In genomic region chr10:120512946-120513345, GRCm38 (mm10) we compare ENCODE assay signal across 34 mouse cellular contexts. TPM values are rescaled to one million over a fixed set of nuclear protein-coding genes. Genes with fewer than 3 reads are reported as not detected.
A peak's percentile ranks its signal among the peaks of the same experiment; 100 is the strongest.
DNase-seq lines count a peak whose midpoint lies in the region; ATAC-seq and TF ChIP-seq lines count a peak whose summit lies in the region.
"Had no signal": no experiment of that assay in that cellular context is flagged by ENCODE, and none has a peak within 500 bp of the region (broad histone marks: within the 10 kb centered on the region; RNA-seq: fewer than 3 reads in every experiment).

No protein-coding gene starts in this region.

- intact Hi-C loops in heart, adult 2 months (cut with DNase I): no loop called here

- H3K27me3 ChIP-seq in heart, adult 2 months (ENCODE audit: control insufficient read depth, insufficient read depth, low read length): no peaks in the 10 kb centered on the region
- H3K27me3 ChIP-seq in lung, embryonic 16.5 days (ENCODE audit: control insufficient read depth, insufficient read depth, low read depth, low read length): no peaks in the 10 kb centered on the region
- H3K27me3 ChIP-seq: forebrain, embryonic 15.5 days; heart, embryonic 15.5 days; hindbrain, embryonic 12.5 days; intestine, embryonic 15.5 days; limb, embryonic 15.5 days; liver, embryonic 13.5 days; midbrain, embryonic 15.5 days; neural tube, embryonic 15.5 days had no signal

- no peak overlapping the region for H3K9ac ChIP-seq in heart, adult 2 months (ENCODE audit: low read depth, low read length)
- no peak overlapping the region for H3K9ac ChIP-seq in lung, embryonic 16.5 days (ENCODE audit: low read length)
- H3K9ac ChIP-seq: forebrain, embryonic 15.5 days; heart, embryonic 15.5 days; hindbrain, embryonic 12.5 days; intestine, embryonic 15.5 days; limb, embryonic 15.5 days; liver, embryonic 13.5 days; midbrain, embryonic 15.5 days; neural tube, embryonic 15.5 days had no signal

- DNase-seq in heart, adult 11 months: peak; percentile 4
- no peak for DNase-seq in heart, adult 2 months
- no peak for DNase-seq in lung, postnatal 36 days
- peak; percentile 22 for DNase-seq in NIH3T3 (ENCODE audit: low read depth)
- peak; percentile 56 for DNase-seq in retina, embryonic 14.5 days (ENCODE audit: low spot score)
- DNase-seq in frontal cortex, postnatal 36 days (ENCODE audit: low spot score in 2 of 2): no peak
- no peak for DNase-seq in layer of hippocampus, adult 8-10 months (ENCODE audit: low spot score in 2 of 2)
- DNase-seq: adrenal gland, postnatal 14 days; cerebellum, adult 18-20 months; cerebellum, postnatal 10 days; heart, postnatal 36 days; kidney, adult 8-10 months; kidney, postnatal 10 days; liver, embryonic 13.5 days; lung, adult 18-20 months; right cerebral cortex, adult 18-20 months; spleen, adult 18-20 months; thymus, adult 18-20 months; thymus, postnatal 25 days had no signal

- H3K4me1 ChIP-seq in heart, adult 2 months (ENCODE audit: control insufficient read depth, insufficient read depth, low read length): no peaks in the 10 kb centered on the region
- H3K4me1 ChIP-seq in lung, embryonic 16.5 days (replicated peaks; ENCODE audit: control insufficient read depth, insufficient read depth, low read length): peaks cover 6% of the 10 kb centered on the region
- H3K4me1 ChIP-seq: forebrain, embryonic 15.5 days; hindbrain, embryonic 12.5 days; intestine, embryonic 15.5 days; midbrain, embryonic 15.5 days; neural tube, embryonic 15.5 days had no signal

- ATAC-seq in lung, embryonic 16.5 days (ENCODE audit: low read depth): no peak; the same call in 1 of the 2 replicates
- ATAC-seq: CD4-positive, CD25-positive, alpha-beta regulatory T cell, adult 4 months; forebrain, embryonic 15.5 days; hindbrain, postnatal 0 days; intestine, embryonic 15.5 days; midbrain, embryonic 15.5 days had no signal

- no peak for TF ChIP-seq EP300 in heart, adult 2 months (IDR thresholded peaks at IDR 0.05; ENCODE audit: insufficient read depth, low read depth, low read length)

- no peak for TF ChIP-seq POLR2A in heart, adult 2 months (IDR thresholded peaks at IDR 0.05; ENCODE audit: insufficient read depth, low read depth, low read length)

- 0 out of 2 replicates have a peak overlapping the region, but pooled peaks have one; percentile 14 for H3K4me2 ChIP-seq in lung, embryonic 16.5 days (ENCODE audit: low read depth, low read length)
- H3K4me2 ChIP-seq: forebrain, embryonic 15.5 days; heart, embryonic 15.5 days; hindbrain, embryonic 12.5 days; intestine, embryonic 15.5 days; limb, embryonic 15.5 days; liver, embryonic 13.5 days; midbrain, embryonic 15.5 days; neural tube, embryonic 15.5 days had no signal

- TF ChIP-seq CTCF in heart, adult 2 months (IDR thresholded peaks at IDR 0.05): no peak

- no peaks in the 10 kb centered on the region for H3K79me2 ChIP-seq in heart, adult 2 months (replicated peaks; ENCODE audit: control insufficient read depth, insufficient read depth, low read length)

- no peak overlapping the region for H3K4me3 ChIP-seq in heart, adult 2 months
- no peak overlapping the region for H3K4me3 ChIP-seq in lung, embryonic 16.5 days (ENCODE audit: low read length)
- H3K4me3 ChIP-seq: forebrain, embryonic 10.5 days; forebrain, embryonic 15.5 days; heart, embryonic 10.5 days; heart, embryonic 15.5 days; hindbrain, embryonic 12.5 days; intestine, embryonic 15.5 days; limb, embryonic 15.5 days; liver, embryonic 13.5 days; midbrain, embryonic 15.5 days; neural tube, embryonic 15.5 days had no signal

- H3K36me3 ChIP-seq in heart, adult 2 months (ENCODE audit: control insufficient read depth, insufficient read depth, low read length): no peaks in the 10 kb centered on the region
- H3K36me3 ChIP-seq in lung, embryonic 16.5 days (ENCODE audit: control insufficient read depth, insufficient read depth, low read length): no peaks in the 10 kb centered on the region
- H3K36me3 ChIP-seq: forebrain, embryonic 10.5 days; forebrain, embryonic 15.5 days; heart, embryonic 10.5 days; heart, embryonic 15.5 days; hindbrain, embryonic 12.5 days; intestine, embryonic 15.5 days; limb, embryonic 15.5 days; liver, embryonic 13.5 days; midbrain, embryonic 15.5 days; neural tube, embryonic 15.5 days had no signal

- H3K27ac ChIP-seq in heart, adult 2 months: no peak overlapping the region
- H3K27ac ChIP-seq in lung, embryonic 16.5 days (ENCODE audit: low read length): no peak overlapping the region
- H3K27ac ChIP-seq: forebrain, embryonic 10.5 days; forebrain, embryonic 15.5 days; heart, embryonic 10.5 days; heart, embryonic 15.5 days; hindbrain, embryonic 12.5 days; hindbrain, postnatal 0 days; intestine, embryonic 15.5 days; limb, embryonic 15.5 days; liver, embryonic 13.5 days; macrophage; midbrain, embryonic 15.5 days; neural tube, embryonic 15.5 days; stomach, postnatal 0 days had no signal

- no peaks in the 10 kb centered on the region for H3K9me3 ChIP-seq in lung, embryonic 16.5 days (ENCODE audit: control insufficient read depth, low read length)
- H3K9me3 ChIP-seq: forebrain, embryonic 10.5 days; forebrain, embryonic 15.5 days; heart, embryonic 10.5 days; heart, embryonic 15.5 days; hindbrain, embryonic 12.5 days; intestine, embryonic 15.5 days; limb, embryonic 15.5 days; liver, embryonic 13.5 days; midbrain, embryonic 15.5 days; neural tube, embryonic 15.5 days had no signal

- WGBS in heart, adult 2 months: 38% methylated on average over 4 of the region's 4 CpGs
- 15% methylated on average over 4 of the region's 4 CpGs for WGBS in lung, embryonic 16.5 days

RNA-seq across cellular contexts. Expression of gene Hmga2, which starts 36.7 kb away (rescaled TPM):
- not detected for total RNA-seq in heart, adult 2 months (2021)
- polyA plus RNA-seq in heart, adult 2 months (2012; rRNA removed): not detected in 2 replicates
- 5.5 and 6.1 TPM in 2 replicates for polyA plus RNA-seq in lung, embryonic 16.5 days (2015; fragmentation: Nextera tagmentation; extraction: Ambion mirVana)
- total RNA-seq in layer of hippocampus, adult 8-10 months (2022): under 1 TPM; 0.13 to 0.37 (median 0.18) TPM
- total RNA-seq: heart, postnatal 36 days had no signal
- polyA plus RNA-seq: frontal cortex, adult 2 months had no signal

Comparison
In these comparisons a context has a peak if more than half of its experiments do, and no peak if none do; other contexts are left out.
1. DNase-seq: peak in heart, adult 11 months (single experiment), NIH3T3 (single experiment) and retina, embryonic 14.5 days (single experiment); none in heart, adult 2 months (0 of 2), lung, postnatal 36 days (single experiment), frontal cortex, postnatal 36 days (0 of 2) and layer of hippocampus, adult 8-10 months (0 of 2).